Mouse (Mus musculus) cerebellum, adult 2 months (tissue): ENCODE results near the gene Il5ra.

Source experiments
- CTCF ChIP-seq: fragments of 200-500 bp; IDR thresholded peaks from 2 replicates; pipeline ENCODE4 v1.5.1; 2011; ENCODE audit warnings: low read depth, mild to moderate bottlenecking, control low read depth, low read length, moderate library complexity, borderline replicate concordance; ENCODE audit not compliant: insufficient read depth
- POLR2A ChIP-seq: fragments of 200-500 bp; IDR thresholded peaks from 2 replicates; pipeline ENCODE4 v1.6.1; 2011; ENCODE audit warnings: low read length, control low read depth, borderline replicate concordance; ENCODE audit not compliant: insufficient read depth

GRCm38 (mm10) chr6:106745673-106746394 is 3.0 kb downstream of the Il5ra start:
- no peak for TF ChIP-seq POLR2A
- no peak for TF ChIP-seq CTCF
